Mouse (Mus musculus) kidney, adult 2 months (tissue): ENCODE results near the gene Pcare. TPM values are rescaled to one million over a fixed set of nuclear protein-coding genes. Genes with fewer than 3 reads are reported as not detected.
A peak's percentile ranks its signal among the peaks of the same experiment; 100 is the strongest.

ENCODE experiments used
- DNase-seq: peaks from one replicate; pipeline ENCODE4 v3.0.0; 2021
- H3K27ac ChIP-seq: fragments of 200-500 bp; 2 replicates; pipeline ENCODE4 v1.5.1; 2012; ENCODE audit warnings: low read depth, low read length, control low read depth, inconsistent platforms; ENCODE audit not compliant: insufficient read depth
- H3K27me3 ChIP-seq: fragments of 200-500 bp; replicated peaks from 2 replicates; pipeline ENCODE4 v1.6.1; 2012; ENCODE audit warnings: mild to moderate bottlenecking, moderate library complexity, low read length, inconsistent platforms; ENCODE audit not compliant: control insufficient read depth, insufficient read depth
- H3K36me3 ChIP-seq: fragments of 200-500 bp; 2 replicates; pipeline ENCODE4 v1.6.1; 2012; ENCODE audit warnings: mild to moderate bottlenecking, moderate library complexity, low read length, inconsistent platforms; ENCODE audit not compliant: control insufficient read depth, insufficient read depth
- H3K4me1 ChIP-seq: fragments of 200-500 bp; 2 replicates; pipeline ENCODE4 v1.6.1; 2011; ENCODE audit warnings: low read length; ENCODE audit not compliant: control insufficient read depth, insufficient read depth
- H3K4me3 ChIP-seq: fragments of 200-500 bp; 2 replicates; pipeline ENCODE4 v1.5.1; 2011; ENCODE audit warnings: mild to moderate bottlenecking, low read depth, low read length, control low read depth; ENCODE audit not compliant: insufficient read depth
- CTCF ChIP-seq: fragments of 200-500 bp; conservative IDR thresholded peaks from 2 replicates; pipeline ENCODE4 v1.5.1; 2011; ENCODE audit warnings: low read depth, mild to moderate bottlenecking, control low read depth, low read length, moderate library complexity, mixed read lengths; ENCODE audit not compliant: insufficient read depth, insufficient read length
- POLR2A ChIP-seq: fragments of 200-500 bp; IDR thresholded peaks from one replicate; pipeline ENCODE4 v1.6.1; 2011; ENCODE audit warnings: low read depth, low read length, control low read depth
- WGBS: fragments of 180-500 bp; shearing (Covaris S2); methylation state at CpG from one replicate; pipeline ENCODE4 v1.1.7; 2018; 5-methylcytosine and 5-hydroxymethylcytosine counted together
- polyA plus RNA-seq: library from polyadenylated mRNA; depleted of rRNA; stranded (reverse); fragments of >200 nt; gene quantifications from 2 replicates; pipeline ENCODE4 v1.2.3, GENCODE M21; 2012

The Pcare gene
- polyA plus RNA-seq, 1 experiment: not detected

DNA sequence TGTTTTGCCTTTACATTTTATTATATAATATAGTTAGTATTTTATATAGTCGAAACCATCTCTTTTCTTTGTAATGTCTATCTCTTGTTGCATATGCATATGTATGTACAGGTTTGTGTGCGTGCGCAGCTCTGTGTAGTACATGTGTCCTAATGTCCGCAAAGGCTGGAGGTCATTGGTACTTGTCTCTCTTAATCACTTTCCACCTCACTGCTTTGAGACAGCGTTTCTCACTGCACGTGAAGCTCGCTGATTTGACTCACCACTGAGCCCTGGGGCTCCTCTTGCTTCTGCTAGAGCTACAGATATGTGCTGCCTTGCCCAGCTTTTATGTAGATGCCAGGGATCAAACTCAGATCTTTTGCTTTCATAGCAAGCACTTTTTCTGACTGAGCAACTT, 7.8 kb upstream of the Pcare start:
- no peak for DNase-seq
- Histone ChIP-seq H3K27me3 (no peaks in the 10 kb centered on the region), H3K36me3 (no peaks in the 10 kb centered on the region), H3K4me1 (no peaks in the 10 kb centered on the region), H3K27ac (no peak overlapping the region), H3K4me3 (no peak overlapping the region)
- WGBS: 71% methylated on average over 7 of the region's 7 CpGs
- TF ChIP-seq POLR2A: no peak
- no peak for TF ChIP-seq CTCF

DNA sequence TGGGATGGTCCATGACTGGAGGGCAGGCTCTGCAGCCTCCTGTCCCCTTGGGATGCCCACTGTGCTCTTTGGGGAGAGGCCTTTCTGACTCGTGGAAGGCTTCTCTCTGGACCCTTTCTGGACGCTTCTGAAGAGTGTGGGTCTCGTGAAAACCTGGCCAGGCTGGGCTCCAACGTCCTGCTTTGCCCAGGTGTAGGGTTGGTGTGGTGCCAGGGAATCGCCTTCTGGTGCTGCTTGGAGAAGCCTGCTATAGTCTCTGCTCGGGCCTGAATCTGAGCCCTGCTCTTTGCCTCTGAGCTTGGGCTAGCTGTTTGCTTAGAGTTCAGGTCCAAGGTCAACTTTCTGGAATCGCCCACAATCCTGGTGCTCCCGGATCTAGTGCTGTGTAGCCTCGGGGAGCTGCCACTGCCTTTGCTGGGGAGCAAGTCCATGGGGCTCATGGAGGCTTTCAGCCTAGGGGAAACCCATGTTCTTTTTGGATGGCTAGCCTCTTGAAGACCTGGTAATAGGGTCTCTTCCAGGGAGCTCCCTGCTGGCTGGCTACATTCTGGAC, 3.0 kb downstream of the Pcare start:
- H3K4me3 ChIP-seq: no peak overlapping the region
- no peak for DNase-seq
- H3K27me3 ChIP-seq: no peaks in the 10 kb centered on the region
- H3K4me1 ChIP-seq: no peaks in the 10 kb centered on the region
- 72% methylated on average over 9 of the region's 9 CpGs for WGBS
- TF ChIP-seq POLR2A (no peak), CTCF (no peak)
- no peaks in the 10 kb centered on the region for H3K36me3 ChIP-seq
- no peak overlapping the region for H3K27ac ChIP-seq

DNA sequence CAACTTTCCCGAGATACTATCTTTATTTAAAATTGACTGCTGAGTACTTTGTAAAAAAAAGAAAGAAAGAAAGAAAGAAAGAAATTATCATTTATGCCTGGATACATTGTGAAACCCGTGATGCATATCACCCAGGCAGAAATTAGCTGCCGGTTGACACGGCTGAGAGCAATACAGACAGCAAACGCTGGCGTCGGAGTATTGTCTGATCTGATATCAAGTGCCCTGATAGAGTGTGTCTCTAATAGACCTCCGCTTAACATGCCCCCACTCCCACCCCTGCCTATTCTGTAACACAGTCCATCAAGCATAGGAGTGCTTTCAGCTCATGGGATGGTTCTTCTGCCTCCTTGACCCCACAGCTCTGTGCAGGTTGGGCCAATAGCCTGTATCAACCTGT, 5.1 kb downstream of the Pcare start:
- H3K4me3 ChIP-seq: no peak overlapping the region
- no peaks in the 10 kb centered on the region for H3K27me3 ChIP-seq
- H3K36me3 ChIP-seq: no peaks in the 10 kb centered on the region
- no peak for TF ChIP-seq POLR2A
- TF ChIP-seq CTCF: no peak
- H3K4me1 ChIP-seq: no peaks in the 10 kb centered on the region
- DNase-seq: no peak
- 41% methylated on average over 8 of the region's 8 CpGs for WGBS
- no peak overlapping the region for H3K27ac ChIP-seq

DNA sequence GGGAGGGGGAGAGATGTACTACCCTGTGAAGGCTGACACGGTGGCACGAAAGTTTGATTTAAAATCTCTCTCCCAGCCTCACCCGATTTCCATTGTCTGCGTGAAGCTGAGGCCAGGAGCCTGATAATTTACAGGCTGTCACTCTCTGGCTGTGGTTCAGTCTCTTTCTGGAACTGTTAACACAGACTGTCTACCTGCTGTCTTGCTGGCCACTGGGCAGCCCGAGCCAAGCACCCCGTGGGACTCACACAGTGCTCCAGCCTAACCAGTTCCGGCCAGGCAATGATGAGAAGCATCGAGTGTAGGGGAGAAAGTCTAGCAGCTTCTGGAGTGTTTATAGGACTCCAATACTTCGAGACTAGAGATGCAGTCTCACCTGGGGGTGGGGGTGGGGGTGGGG, 6.6 kb downstream of the Pcare start:
- Histone ChIP-seq H3K4me1 (no peaks in the 10 kb centered on the region), H3K27ac (no peak overlapping the region), H3K36me3 (no peaks in the 10 kb centered on the region), H3K27me3 (no peaks in the 10 kb centered on the region), H3K4me3 (no peak overlapping the region)
- DNase-seq: no peak
- WGBS: 54% methylated on average over 9 of the region's 9 CpGs
- no peak for TF ChIP-seq POLR2A
- TF ChIP-seq CTCF: no peak

DNA sequence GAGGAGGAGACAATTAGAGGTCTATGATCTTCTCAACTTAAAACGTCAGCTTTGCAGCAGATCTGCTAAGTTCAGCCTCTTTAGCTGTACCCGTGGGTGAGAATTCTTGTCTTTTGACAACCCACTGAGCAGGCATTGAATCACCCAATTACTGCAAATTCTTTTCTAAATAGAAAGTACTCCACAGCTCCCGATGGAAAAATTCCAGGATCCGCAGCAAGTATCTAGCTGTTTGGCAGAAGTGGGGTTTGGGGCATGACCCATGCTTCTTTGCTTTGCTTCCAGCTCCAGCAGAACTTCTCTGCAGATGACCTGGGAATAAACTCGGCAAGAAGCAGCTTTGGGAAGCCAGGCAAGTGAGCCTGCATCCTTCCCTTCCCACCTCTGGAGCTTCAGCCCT, 9.8 kb downstream of the Pcare start:
- H3K4me1 ChIP-seq: no peaks in the 10 kb centered on the region
- 27% methylated on average over 5 of the region's 5 CpGs for WGBS
- no peak overlapping the region for H3K4me3 ChIP-seq
- no peaks in the 10 kb centered on the region for H3K36me3 ChIP-seq
- no peak overlapping the region for H3K27ac ChIP-seq
- DNase-seq: peak; percentile 22
- H3K27me3 ChIP-seq: no peaks in the 10 kb centered on the region
- TF ChIP-seq POLR2A (no peak), CTCF (no peak)

DNA sequence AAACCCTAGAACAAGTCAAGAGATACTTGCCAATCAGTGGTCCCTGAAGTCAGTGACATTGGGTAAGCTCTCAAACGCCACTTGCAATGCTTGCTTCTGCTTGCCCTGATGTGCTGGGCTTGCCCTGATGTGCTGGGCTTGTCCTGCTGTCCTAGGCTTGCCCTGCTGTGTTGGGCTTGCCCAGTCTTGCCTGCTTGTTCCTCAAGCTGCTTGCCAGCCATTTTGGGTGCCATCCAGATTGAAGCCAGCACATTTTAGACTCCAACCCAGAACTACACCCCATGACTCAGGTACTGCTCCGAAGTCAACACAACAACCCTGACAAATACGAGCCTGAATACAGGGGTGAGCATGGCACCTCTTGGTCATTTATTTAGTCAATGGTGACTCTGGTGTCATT, 10.5 kb downstream of the Pcare start:
- TF ChIP-seq POLR2A (no peak), CTCF (no peak)
- Histone ChIP-seq H3K27ac (no peak overlapping the region), H3K4me3 (no peak overlapping the region), H3K36me3 (no peaks in the 10 kb centered on the region), H3K27me3 (no peaks in the 10 kb centered on the region), H3K4me1 (no peaks in the 10 kb centered on the region)
- no peak for DNase-seq
- 86% methylated on average over 3 of the region's 3 CpGs for WGBS

DNA sequence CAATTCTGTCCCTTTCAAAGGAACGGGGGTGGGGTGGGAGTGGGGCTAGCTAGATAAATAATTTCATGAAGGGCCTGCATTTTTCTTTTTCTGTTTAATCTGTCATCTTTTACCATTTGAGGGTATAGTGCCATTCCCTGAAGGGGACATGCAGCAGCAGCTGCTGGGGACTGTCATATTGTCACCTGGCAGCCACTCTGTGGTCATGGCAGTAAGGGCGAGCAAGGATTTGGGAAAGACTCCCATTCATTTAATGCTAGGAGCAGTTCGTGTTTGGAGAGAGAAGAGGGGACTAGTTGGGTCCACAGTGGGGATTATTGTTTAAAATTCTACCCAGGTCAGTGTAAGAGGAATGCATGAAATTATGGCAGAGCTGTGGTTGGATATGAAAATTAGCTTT, 16.3 kb downstream of the Pcare start:
- Histone ChIP-seq H3K27ac (no peak overlapping the region), H3K4me3 (no peak overlapping the region), H3K36me3 (no peaks in the 10 kb centered on the region), H3K27me3 (no peaks in the 10 kb centered on the region), H3K4me1 (no peaks in the 10 kb centered on the region)
- DNase-seq: no peak
- TF ChIP-seq CTCF (no peak), POLR2A (no peak)
- 50% methylated on average over 3 of the region's 3 CpGs for WGBS
